Mouse (Mus musculus) olfactory bulb, adult 2 months (tissue): ENCODE data around the gene Arhgap1.

Experiments used
- CTCF ChIP-seq: fragments of 200-500 bp; IDR thresholded peaks from 2 replicates; pipeline ENCODE4 v1.5.1; 2012; ENCODE audit warnings: low read depth, mild to moderate bottlenecking, low read length, moderate library complexity; ENCODE audit not compliant: insufficient read depth
- POLR2A ChIP-seq: fragments of 200-500 bp; IDR thresholded peaks from 2 replicates; pipeline ENCODE4 v1.6.1; 2012; ENCODE audit warnings: mild to moderate bottlenecking, low read depth, low read length, moderate library complexity; ENCODE audit not compliant: insufficient read depth

GRCm38 (mm10) chr2:91683919-91684318, 34.3 kb downstream of the Arhgap1 start:
- TF ChIP-seq POLR2A (no peak), CTCF (no peak)
